Mouse (Mus musculus): ENCODE measurements at regions not wholly inside any gene's neighbourhood (a gene's known extent, or its start where the extent isn't known, plus 50 kb on each side); places are given as distances from the start of the nearest gene placed in this dataset.

- TF ChIP-seq POLR2A (IDR thresholded peaks at IDR 0.05; ENCODE audit: borderline replicate concordance, insufficient read depth, low read length) (no peak), CTCF (IDR thresholded peaks at IDR 0.05; ENCODE audit: borderline replicate concordance, insufficient read depth, low read depth, low read length) (no peak)
These were observed 61.0 kb upstream of the Sulf2 start for GRCm38 (mm10) chr2:166216512-166216865.
